Mouse (Mus musculus) lung, postnatal 14 days (tissue): ENCODE results near the gene 2210010C04Rik.

Source experiments
- DNase-seq: peaks from one replicate; pipeline ENCODE4 v3.0.0; 2021

The 2210010C04Rik gene

DNA sequence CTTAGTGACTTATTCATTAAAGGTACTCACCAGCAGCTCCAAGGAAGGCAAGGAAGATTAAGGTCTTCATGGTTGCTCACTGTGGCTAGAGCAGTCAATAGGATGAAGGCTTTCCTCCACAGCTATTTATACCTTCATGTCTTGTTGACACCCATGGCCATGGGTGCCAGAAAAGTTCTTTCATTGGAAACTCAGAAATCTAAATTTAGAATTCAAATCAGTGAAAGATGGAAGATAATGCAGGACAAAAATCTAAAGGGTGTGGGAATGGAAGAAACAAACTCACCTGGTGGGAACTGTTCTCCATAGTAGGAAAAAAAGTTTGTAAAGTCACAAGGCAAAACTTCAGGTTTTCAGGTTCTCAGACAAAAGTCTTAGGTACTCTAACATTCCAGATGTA, at the start of gene 2210010C04Rik:
Gene 2210010C04Rik (minus strand): TSS at position 101 of the 400 bp plus-strand sequence.
- DNase-seq: no peak

DNA sequence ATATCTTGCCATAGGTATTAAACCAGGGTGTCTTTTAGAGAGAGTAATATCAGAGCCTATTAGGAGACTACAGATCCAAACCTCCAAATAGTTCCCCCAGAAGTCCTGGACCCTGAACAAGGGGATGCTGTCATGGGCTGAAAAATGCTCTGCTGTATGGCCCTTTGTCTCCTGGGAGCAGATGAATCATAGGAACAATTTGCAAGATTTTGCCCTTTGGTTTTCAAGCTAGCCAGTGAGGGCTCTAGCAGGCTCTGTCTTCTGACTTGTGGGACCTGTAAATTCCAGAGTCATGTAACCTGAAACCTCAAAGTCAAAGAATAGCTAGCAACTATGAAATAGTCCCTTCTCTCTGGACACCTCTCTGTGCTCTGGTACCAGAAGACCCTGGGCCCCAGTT, 44.8 kb upstream of the 2210010C04Rik start:
- no peak for DNase-seq

DNA sequence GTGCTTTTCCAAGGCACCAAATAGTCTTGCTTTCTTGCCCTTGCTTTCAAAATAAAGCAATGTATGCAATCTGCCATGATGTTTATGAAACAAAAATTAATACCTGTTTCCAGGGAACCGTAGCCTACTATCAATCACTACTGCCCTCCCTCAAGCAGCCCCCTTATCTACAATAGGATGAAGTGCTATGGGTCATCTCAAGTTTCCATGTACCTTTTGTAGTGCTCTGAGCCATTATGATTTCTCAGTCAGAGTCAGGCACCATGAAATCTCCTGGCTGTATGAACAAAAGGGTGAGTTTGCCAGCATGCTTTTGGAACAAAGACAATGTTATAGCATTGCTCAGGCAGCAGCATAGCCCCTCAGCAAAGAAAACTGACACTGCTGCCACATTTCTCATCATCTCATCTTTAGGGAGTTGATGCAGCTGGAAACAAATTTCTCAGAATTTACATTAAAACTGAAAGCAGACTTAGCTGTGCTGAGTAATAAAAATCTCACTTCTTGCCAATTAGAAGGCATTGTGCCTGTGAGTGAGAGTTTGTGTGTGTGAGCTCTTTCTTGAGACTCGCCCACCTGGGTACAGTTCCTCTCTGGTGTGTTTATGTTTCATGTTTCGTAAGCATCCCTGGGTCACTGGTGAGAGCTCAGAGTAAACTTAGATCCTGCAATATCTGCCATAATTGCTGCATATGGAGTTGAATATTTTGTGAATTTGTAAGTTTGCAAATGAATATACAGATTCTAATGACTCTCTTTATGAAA, 43.4 kb upstream of the 2210010C04Rik start:
- DNase-seq: no peak

DNA sequence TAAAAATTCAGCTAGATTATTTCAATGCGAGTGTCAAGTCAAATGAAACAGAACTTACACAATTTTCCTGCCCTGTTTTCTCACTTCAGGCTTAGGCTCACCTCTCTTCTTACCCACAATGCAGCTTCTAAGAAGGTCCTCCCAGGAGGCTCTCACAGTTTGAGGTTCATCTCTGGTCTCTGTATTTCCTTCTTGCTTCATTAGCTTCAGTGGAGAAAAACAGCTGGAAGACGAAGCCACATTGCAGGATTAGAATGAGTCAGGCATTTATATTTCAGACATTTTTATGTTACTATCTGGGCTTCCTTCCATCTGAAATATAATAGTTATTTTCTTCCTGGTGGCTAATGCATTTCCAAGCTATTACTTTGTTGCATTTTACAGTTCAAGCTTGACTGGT, 40.4 kb upstream of the 2210010C04Rik start:
- no peak for DNase-seq

DNA sequence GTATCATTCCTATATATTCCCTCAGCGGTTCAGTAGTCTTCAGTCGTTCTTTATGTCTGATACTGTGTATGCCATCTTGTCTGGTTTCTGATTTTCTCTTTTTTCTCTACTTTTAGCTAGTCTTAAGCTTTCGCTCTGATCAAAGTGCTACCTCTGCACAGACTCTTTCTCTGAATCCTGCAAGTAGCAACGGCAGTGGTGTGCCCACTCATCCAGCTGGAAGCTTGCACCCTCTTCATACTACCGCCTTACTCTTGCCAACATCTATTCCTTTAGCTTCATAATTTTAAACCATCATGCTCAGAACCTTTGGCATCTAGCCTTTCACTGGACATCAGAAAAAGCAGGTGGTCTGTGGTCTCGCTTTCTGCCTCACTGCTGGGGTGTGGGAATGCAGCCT, 28.0 kb upstream of the 2210010C04Rik start:
- DNase-seq: no peak

DNA sequence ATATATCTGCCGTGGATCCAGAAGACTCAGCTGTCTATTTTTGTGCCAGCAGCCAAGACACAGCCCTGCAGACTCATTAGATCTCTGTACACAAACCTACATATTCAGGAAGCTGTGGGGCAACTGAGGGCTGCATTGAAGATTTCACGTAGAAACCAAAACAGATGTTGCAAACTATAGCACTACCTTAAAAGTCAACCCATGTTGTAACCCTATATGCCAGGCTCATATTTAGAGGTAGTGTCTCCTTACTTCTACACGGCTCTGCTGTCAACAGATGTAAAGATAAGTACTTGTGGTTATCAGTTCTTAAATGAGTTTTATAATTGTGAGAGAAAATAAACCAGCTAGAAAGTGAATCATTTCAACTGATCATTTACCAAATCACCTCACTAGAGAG, 27.4 kb upstream of the 2210010C04Rik start:
- no peak for DNase-seq

DNA sequence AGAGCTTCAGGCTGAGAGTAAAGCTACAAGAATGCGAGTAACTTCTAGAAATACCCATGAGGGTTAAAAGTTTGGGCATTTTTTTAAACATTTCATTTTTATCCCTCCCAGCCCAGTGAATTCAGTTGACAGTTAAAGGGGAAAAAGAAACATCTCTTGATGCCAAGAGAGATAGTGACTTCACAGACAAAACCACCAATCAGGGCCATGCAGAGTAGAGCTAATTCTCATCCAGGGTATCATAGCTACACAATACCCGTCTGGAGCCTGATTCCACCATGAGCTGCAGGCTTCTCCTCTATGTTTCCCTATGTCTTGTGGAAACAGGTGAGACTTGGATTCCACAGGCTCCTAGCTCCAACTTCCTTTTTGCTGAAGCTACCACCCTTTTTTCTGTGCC, 26.8 kb upstream of the 2210010C04Rik start:
- no peak for DNase-seq

DNA sequence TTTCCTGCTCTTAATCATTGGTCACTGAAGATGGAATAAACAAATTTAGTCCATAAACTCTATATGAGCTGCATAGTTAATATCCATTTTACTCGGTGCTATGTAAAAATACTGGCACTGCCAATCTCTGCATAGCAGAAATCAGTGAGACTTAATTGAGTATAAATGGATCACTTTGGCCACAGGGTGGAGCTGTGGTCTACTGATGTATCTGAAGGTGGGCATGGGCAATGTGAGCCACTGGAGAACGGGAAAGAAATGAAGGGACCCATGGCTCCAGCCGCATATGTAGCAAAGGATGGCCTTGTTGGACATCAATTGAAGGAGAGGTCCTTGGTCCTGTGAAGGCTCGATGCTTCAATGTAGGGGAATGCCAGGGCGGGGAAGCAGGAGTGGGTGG, 25.8 kb upstream of the 2210010C04Rik start:
- DNase-seq: no peak

DNA sequence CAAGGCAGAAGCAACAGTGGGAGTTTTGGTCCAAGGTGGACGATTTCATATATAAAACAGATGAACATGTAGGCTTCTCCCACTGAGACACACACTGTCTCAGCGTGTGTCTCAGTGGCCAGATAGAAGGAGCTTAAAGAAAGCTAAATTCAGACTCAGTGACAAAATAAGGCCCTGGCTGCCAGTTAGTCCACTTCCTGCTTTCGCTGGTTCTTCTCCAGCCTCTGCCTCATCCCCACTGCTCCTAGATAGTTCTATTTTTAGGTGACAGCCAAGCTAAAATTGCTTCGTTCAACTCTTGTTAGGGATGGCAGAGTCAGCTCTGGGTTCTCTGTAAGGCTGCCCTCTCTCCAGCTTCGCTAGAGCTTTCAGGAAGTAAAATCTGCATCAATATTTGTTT, 22.3 kb upstream of the 2210010C04Rik start:
- no peak for DNase-seq

DNA sequence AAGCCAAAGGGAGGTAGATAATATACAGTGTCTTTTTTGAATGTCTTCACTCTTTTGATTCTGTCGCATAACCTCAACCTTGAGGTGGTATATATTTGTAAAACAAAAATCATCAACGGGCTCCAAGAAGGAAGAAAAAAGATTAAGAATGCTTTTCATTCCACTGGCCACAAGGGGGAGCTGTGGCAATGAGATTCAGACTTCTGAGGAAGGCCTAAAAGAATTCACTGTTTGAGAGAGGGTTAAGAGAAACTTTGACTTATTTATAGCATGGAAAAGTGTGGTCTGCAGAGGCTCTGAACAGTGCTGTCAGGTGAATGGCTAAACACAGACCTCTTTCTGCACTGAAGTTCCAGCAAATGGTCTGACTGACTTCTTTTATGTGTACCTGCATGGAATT, 20.3 kb upstream of the 2210010C04Rik start:
- DNase-seq: peak; percentile 14

DNA sequence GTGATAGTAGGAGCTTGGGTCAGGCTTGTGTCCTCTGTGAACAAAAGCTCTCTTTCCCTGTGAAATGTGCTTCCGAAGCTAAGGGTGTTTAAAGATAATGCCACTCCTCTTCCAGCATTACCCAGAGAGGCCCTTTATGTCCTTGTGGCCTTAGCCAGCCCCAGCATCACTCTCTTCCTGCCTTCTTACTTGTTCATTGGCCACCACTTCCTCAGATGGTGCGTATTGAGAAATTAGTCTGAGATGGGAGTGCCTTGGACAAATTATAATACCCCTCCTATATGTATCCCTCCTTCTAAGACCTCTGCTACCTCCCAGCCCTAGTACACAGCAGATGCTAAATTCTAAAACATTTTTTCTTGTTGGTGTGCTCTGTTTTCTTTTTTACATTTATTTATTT, 19.1 kb upstream of the 2210010C04Rik start:
- DNase-seq: no peak

DNA sequence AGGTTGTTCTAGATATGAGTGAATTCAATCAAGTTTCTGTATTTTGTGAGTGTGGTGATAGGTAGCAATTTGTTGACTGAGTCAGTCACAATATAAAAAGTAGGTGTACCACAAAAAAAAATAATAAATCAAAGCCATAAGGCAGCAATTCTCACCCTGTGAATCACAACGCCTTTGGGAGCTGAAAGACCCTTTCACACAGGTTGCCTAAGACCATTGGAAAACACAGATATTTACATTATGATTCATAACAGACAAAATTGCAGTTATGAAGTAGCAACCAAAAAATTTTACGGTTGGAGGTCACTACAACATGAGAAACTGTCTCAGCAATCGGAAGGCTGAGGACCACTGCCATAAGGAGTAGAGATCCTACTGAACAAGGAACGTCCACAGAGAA, 16.5 kb upstream of the 2210010C04Rik start:
- DNase-seq: no peak

DNA sequence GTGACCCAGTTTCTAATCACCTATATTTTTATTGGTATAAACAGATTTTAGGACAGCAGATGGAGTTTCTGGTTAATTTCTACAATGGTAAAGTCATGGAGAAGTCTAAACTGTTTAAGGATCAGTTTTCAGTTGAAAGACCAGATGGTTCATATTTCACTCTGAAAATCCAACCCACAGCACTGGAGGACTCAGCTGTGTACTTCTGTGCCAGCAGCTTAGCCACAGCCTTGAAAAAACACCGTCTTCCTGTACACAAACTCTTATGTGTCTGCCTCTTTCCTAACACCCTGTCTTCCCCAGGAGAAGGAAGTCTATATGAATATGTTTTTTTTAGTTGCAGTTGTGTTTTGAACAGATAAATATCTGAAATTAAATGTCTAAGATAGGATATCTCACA, 13.3 kb upstream of the 2210010C04Rik start:
- DNase-seq: no peak

DNA sequence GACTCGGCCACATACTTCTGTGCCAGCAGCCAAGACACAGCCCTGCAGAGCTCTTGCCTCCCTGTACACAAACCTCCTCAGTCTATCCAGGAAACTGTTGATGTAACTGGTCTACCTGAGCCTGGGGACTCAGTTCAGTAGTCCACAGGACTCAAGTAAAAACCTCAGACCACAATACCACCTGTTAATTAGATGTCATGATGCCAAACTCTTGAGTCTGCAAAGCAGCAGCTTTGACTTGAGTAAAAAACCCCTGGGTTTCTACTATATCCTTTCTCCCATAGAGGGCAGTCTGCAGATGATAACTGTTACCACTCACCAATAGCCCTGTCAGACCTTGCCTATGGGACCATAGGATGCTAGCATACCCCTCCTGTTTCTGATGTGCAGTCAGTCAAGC, 12.7 kb upstream of the 2210010C04Rik start:
- DNase-seq: no peak

DNA sequence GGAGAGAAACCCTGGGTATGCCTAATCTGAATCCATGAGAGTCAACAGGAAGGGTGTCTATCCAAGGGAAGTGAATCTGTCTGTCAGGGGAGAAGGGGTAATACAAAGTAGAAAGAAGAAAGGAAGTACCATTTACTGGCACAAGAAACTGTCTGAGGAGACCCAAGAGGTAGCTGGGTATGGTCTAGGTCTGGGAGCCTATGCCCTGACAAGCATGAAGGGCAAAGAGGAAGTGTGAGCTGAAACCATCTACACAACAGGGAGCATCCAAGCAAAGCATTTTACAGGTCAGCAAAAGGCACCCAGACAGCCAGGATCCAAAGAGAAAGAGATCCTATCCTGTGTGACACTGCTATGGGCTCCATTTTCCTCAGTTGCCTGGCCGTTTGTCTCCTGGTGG, 11.9 kb upstream of the 2210010C04Rik start:
- DNase-seq: no peak

DNA sequence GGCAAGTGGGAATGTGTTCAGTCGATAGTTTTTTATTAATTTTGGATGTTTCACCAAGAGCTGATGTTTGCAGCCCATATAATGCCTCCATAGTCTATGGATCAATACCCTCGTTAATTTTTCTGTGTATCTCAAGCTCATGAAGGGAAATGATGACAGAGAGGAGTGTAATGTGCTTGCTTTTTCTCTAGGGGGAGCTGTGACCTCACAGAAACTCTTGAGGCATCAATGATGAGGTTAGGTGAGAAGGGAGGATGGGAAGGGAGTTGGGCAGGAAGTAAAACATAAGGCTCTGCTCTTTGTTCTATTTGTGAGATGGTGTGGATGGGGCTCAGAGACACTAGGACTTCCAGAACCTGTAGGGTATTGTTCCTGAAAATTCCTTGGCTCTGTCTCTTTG, 11.2 kb upstream of the 2210010C04Rik start:
- DNase-seq: no peak

DNA sequence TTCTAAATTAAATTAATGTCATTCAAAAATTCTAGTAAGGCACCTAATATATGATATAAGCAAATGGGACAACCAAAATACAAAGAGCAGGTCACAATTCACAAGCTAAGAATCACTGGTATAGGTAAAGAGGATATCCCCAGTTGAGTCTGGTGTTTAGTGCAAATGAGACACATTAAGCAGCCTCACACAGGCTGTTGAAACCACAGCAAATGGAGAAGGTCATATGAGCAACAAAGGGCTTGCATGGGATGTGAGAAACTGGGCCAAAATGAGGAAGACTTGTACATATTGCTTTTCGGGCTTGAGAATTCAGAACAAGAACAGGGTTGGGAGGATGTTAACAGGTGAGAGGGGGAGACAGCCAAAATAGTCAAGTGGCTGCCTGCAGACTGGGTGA, 9.4 kb upstream of the 2210010C04Rik start:
- no peak for DNase-seq

DNA sequence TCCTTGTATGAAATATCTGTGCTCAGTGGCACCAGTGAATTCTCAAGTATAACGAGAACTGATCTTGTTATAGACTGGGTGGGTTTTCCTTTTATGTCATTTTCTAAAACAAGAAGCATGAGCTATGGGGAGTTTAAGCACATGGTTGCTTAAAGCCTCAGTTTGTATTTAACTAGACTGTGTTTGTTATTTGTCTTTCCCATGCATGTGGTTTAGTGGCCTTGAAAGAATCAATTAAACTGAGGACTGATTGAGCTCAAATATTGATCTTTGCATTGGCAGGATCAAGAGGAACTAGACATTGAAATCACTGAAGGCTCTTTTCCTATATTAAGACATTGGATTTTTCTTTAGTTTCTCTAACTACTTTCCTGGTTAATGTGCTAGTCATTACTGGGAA, 9.0 kb upstream of the 2210010C04Rik start:
- DNase-seq: no peak

DNA sequence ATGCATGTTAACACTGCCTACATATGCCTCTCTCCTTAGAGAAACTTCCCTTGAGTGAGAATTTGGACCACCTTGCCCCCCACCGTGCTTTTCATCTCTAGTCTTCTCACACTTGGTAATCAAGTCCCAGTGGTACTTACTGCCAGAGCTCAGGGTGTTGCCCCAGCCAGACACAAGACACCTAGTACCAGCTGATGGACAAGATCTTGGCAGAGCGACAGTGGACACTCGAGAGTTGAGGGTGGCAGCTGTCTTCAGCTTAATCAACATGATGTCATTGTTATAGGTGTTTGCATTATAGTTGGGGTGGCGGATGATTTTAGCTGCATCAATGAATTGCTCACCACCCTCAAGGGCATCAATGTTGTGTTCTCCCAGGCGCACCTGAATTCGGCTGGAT, 2.5 kb downstream of the 2210010C04Rik start:
- no peak for DNase-seq

DNA sequence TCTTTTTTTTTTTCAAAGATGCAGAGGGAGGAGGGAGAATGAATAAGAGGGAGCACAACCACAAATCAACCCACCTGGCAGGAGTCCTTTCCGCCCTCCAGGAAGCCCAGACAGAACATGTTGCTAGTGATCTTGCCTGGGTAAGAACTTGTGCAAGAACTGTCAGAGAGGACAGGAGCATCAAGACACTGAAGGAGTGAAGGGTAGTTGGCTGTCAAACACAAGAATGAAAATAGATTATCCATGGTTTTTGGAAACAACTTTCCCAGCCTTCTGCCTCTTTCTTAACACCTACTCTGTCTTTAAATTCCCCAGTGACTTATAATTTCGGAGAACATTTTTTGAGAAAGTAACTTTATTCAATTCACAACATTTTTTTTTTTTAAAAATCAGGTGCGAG, 3.1 kb downstream of the 2210010C04Rik start:
- DNase-seq: no peak

DNA sequence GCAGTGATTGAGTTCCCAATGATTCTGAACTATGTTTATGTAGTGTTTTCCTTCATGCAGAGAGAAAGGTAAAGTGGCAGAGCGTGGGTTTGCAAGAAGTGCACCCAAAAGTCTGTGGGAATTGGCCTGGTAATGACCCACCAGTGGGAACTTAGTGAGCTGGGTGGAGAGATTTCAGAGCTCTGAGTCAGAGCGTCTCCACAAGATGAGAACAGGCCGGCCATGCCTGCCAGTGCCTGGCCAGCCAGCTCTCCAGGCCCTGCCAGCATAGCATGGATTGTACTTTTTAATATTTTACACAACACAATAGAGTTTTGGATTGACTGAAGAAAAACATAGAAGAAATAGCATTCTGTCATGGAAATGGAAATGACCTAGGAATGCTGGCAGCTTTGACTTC, 4.5 kb downstream of the 2210010C04Rik start:
- DNase-seq: no peak

DNA sequence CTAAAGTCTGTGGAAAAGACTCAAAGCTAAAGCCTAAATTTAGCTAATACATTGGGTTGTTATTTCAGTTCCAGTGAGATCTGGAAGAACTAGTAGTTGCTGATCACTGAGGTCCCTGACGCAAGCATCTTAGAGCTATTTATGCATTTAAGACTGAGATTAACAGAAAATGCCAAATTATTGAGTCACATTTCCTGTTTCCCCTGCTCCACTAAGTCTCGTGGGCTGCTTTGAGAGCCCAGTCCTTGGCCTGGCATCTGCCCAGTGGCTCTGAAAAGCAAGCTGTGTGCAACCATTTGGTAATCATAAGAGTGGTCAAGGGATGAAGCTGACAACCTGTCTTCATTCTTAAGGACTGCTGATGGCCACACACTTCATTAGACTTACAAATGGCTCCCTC, 8.3 kb downstream of the 2210010C04Rik start:
- no peak for DNase-seq

DNA sequence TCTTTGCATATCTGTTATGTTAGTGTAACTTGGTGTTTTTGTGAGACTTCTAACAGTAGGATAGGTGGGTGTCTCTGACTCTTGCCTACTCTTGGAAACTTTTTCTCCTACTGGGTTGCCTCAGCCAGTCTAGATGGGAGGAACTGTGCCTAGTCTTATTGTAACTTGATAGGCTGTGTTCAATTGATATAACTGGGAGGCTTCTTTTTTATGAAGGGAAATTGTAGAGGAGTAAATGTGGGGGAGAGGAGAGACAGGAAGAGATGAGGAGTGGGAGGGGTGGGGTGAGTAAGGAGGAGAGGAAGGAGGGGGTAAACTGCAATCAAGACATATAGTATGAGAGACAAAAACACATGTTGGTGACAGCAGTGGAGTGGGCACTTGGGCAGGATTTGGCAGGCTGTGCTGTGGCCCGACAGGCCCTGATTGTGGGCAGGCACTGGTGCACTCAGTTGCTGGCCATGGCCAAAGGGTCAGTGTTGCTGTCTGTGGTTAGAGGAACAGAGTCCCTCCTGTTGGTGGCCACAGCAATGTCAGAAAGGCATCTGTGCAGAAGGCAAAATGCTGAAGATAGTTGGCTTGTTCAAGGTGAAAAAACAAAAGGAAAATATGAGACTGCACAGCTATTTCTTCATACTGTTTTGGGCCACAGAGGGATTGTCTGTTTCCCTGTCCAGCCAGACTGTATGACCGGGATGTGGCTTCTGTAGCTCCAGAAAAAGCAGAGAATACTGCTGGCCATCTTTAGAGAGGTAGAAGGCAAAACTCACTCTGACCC, 9.2 kb downstream of the 2210010C04Rik start:
- DNase-seq: no peak

DNA sequence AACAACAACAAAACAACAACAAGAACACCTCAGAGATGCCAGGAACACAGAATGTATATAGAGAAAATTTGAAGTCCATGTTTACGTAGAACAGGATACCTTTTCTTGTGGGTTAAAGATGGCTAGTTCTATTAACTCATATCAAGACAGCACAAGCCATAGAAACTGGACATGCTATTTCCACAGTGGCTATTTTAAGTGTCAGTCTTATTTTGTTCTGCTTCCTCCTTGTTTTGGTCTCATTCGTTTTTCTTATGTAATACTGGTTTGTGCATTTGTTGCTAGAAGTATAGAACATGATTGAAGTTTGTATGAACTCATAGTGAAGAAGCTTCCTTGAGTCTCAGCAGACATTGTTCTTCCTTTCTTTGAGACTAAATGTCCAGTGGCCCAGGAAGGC, 16.2 kb downstream of the 2210010C04Rik start:
- DNase-seq: no peak

DNA sequence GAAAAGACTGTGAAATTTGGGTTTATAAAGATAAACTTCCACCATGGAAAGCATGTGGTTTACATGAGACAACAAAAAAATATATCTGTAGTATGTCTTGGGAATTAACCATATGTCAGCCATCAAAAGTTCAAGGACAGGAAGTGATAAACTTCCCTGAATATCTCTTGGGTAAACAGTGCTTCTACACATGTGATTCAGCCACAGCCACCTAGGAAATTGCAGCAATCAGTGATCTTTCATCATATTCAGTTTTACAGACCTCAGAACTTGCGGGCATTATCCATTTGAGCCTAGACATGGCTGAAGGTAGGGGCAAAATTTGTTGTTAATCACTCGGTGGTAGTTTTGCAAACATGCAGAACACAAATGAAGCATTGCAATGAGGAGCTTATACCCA, 16.7 kb downstream of the 2210010C04Rik start:
- no peak for DNase-seq
